Mouse (Mus musculus) neural tube, embryonic 14.5 days (tissue): ENCODE measurements around the gene Pbdc1. TPM values are rescaled to one million over a fixed set of nuclear protein-coding genes. Genes with fewer than 3 reads are reported as not detected.
"Not testable (repeated sequence)": the region's sequence is repeated elsewhere in the genome, so short reads cannot be mapped to it uniquely, and the experiment has no call there.

Experiments used
- ATAC-seq: fragments of 200-750 bp; cut with Nextera tagmentation; 2 replicates; pipeline ENCODE4 v1.8.0; 2017; ENCODE audit warnings: low read depth, mild to moderate bottlenecking, moderate TSS enrichment, moderate library complexity
- H3K27ac ChIP-seq: fragments of 300-500 bp; sonication (generic); 2 replicates; pipeline ENCODE4 v1.5.1; 2014; ENCODE audit warnings: low read depth, mild to moderate bottlenecking, control low read depth, low read length, moderate library complexity, mixed read lengths
- H3K27me3 ChIP-seq: fragments of 300-500 bp; sonication (generic); 2 replicates; pipeline ENCODE4 v1.6.1; 2014; ENCODE audit warnings: low read length; ENCODE audit not compliant: control insufficient read depth, insufficient read depth
- H3K36me3 ChIP-seq: fragments of 300-500 bp; sonication (generic); 2 replicates; pipeline ENCODE4 v1.6.1; 2014; ENCODE audit warnings: low read length, mixed read lengths; ENCODE audit not compliant: control insufficient read depth, insufficient read depth
- H3K4me1 ChIP-seq: fragments of 300-500 bp; sonication (generic); 2 replicates; pipeline ENCODE4 v1.6.1; 2014; ENCODE audit warnings: low read length; ENCODE audit not compliant: control insufficient read depth, insufficient read depth
- H3K4me2 ChIP-seq: fragments of 300-500 bp; sonication (generic); 2 replicates; pipeline ENCODE4 v1.6.1; 2014; ENCODE audit warnings: mild to moderate bottlenecking, low read depth, low read length, control low read depth
- H3K4me3 ChIP-seq: fragments of 300-500 bp; sonication (generic); 2 replicates; pipeline ENCODE4 v1.5.1; 2014; ENCODE audit warnings: low read depth, low read length, control low read depth, mixed read lengths
- H3K9ac ChIP-seq: fragments of 300-500 bp; sonication (generic); replicated peaks from 2 replicates; pipeline ENCODE4 v1.6.1; 2014; ENCODE audit warnings: low read depth, mild to moderate bottlenecking, control low read depth, low read length, mixed read lengths
- H3K9me3 ChIP-seq: fragments of 300-500 bp; sonication (generic); 2 replicates; pipeline ENCODE4 v1.6.1; 2016; ENCODE audit warnings: low read length; ENCODE audit not compliant: control insufficient read depth
- WGBS: fragments of 180-500 bp; shearing (Covaris S2); extraction: QIAGEN DNeasy Blood & Tissue Kit; methylation state at CpG from one replicate; pipeline ENCODE4 v1.1.7; 2014; 5-methylcytosine and 5-hydroxymethylcytosine counted together
- polyA plus RNA-seq: library from polyadenylated mRNA; unstranded; fragments of >200 nt; fragmentation: Nextera tagmentation; extraction: Ambion mirVana; gene quantifications from 2 replicates; pipeline ENCODE4 v1.2.1, GENCODE M21; 2014

The Pbdc1 gene
- polyA plus RNA-seq, 1 experiment from 2014 or later = 29.0 TPM

DNA sequence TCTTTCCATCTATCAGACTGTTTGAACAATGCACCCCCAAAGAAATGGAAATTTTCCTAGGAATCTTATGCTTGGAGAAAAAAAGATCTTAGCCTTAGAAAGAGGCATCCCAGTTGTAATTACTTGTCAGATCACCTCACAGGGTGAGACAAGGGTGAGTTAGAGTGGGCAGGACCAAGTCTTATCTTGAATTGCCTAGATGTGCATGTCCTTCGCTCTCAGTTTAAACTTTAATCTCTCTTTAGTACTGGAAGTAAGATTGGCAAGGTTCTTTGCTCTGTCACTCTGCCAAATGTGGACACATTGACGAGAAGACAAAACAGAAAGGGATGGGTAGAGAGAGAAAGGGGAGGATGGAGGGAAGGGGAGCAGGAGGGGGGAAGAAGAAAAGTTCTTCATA lies 35.4 kb downstream of the Pbdc1 start:
- Histone ChIP-seq H3K9ac (no peak overlapping the region), H3K9me3 (no peaks in the 10 kb centered on the region), H3K4me2 (no peak overlapping the region), H3K4me1 (no peaks in the 10 kb centered on the region), H3K27ac (no peak overlapping the region), H3K27me3 (no peaks in the 10 kb centered on the region), H3K36me3 (no peaks in the 10 kb centered on the region), H3K4me3 (no peak overlapping the region)
- ATAC-seq = no peak
- 71% methylated on average over 2 of the region's 2 CpGs for WGBS

DNA sequence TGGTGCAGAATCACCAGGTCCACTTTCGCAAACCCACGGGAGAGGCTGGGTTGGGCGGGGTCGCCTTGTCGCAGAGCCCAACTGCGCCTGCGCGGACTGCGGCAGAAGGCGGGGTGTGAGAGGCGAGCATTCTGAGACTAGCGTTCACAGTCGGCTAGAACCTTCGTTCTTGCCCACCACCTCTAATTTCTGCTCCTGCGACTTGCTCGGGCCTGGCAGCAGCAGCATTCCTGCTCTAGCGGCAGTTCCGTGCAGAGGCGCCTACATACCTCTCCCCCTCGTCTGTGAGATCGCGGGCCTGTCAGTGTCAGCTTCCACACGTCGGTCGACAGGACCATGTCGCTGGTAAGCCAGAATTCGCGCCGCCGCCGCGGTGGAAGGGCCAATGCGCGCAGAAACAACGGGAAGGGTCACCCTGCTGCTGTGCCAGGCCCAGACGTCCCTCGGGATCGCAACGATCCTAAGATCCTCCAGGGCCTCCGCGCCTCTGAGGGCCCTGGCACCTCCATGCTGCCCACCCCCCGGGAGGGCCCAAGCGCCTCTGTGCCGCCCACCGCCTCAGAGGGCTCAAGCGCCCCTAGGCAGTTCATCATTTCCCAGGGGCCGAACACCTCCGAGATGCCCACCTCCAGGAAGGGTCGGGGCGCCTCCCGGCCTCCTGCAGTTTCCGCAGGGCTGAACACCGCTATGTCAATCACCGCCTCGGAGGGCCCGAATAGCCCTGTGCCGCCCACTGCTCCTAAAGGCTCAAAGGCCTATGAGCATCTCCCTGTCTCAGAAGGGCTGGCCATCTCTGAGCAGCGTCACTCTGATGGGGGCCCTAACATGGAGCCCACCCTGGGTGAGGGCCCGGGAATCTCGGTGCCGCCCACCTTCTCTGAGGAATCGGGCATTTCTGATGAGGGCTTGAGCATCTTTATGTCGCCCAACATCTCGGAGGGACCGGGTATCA lies 41.0 kb downstream of the Pbdc1 start, which contains the start of gene Magee1:
Gene Magee1 (plus strand): TSS at position 104 of the 952 bp plus-strand sequence.
- Histone ChIP-seq H3K4me3 (peak within 1 kb of the TSS; percentile 52), H3K4me2 (peak within 1 kb of the TSS; percentile 52), H3K9me3 (no peaks in the 10 kb centered on the region), H3K9ac (peak within 1 kb of the TSS; percentile 76), H3K36me3 (no peaks in the 10 kb centered on the region), H3K4me1 (0 out of 2 replicates have a peak, but pooled peaks cover 5% of the 10 kb centered on the region), H3K27me3 (peaks cover 3% of the 10 kb centered on the region; the same call in 1 of the 2 replicates), H3K27ac (peak within 1 kb of the TSS; percentile 85)
- ATAC-seq = peak; percentile 78
- WGBS = 16% methylated on average over 59 of the region's 65 CpGs

DNA sequence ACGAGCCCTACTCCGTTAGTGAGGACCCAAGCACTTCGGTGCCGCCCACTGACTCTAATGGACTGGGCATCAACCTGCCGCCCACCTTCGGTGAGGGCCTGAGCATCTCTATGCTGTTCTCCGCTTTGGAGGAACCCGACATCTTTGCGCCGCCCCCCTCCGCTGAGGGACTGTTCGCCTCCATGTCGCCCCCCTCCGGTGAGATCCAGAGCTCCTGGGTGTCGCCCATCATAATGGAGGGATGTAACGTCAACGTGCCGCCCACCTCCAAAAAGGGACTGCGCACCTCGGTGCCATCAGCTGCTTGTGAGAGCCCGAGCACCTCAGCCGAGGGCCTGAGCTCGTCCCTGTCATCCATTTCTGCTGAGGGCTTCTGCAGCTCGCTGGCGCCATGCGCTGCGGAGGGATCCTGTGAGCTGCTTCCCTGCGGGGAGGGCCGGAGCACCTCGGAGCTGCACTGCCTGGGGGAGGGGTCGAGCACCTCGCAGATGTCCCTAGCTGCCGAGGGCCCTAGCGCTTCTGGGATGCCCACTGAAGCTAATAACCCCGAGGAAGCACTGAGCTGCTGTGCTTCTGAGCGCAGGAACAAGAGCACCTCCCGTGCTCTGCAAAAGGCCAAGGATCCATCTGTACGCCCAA lies 41.8 kb downstream of the Pbdc1 start:
- Histone ChIP-seq H3K9me3 (no peaks in the 10 kb centered on the region), H3K9ac (peak overlapping the region; percentile 76), H3K4me2 (peak overlapping the region; percentile 52), H3K27me3 (peaks cover 3% of the 10 kb centered on the region; the same call in 1 of the 2 replicates), H3K27ac (peak overlapping the region; percentile 85), H3K4me1 (0 out of 2 replicates have a peak, but pooled peaks cover 5% of the 10 kb centered on the region), H3K36me3 (no peaks in the 10 kb centered on the region), H3K4me3 (peak overlapping the region; percentile 52)
- ATAC-seq = peak; percentile 85
- 26% methylated on average over 37 of the region's 38 CpGs for WGBS

DNA sequence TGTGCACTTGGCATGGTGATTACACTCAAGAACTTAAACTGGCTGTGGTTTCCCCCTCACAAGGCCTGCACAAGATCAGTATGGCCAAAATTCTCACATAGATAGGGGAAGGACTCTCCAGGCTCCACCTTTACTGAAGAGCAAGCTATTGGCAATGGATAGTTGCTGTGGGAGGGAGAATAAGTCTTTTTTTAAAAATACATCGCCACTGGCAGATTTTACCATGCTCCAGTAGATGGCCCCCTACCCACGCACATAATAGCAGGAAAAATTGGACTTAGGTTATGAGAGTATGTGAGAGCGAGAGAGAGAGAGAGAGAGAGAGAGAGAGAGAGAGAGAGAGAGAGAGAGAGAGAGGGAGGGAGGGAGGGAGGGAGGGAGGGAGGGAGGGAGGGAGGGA lies 45.3 kb downstream of the Pbdc1 start:
- ATAC-seq = no peak
- Histone ChIP-seq H3K4me2 (no peak overlapping the region), H3K4me1 (0 out of 2 replicates have a peak, but pooled peaks cover 5% of the 10 kb centered on the region), H3K9me3 (no peaks in the 10 kb centered on the region), H3K36me3 (no peaks in the 10 kb centered on the region), H3K27ac (no peak overlapping the region), H3K4me3 (no peak overlapping the region), H3K9ac (no peak overlapping the region), H3K27me3 (peaks cover 3% of the 10 kb centered on the region; the same call in 1 of the 2 replicates)
- 8% methylated on average over 2 of the region's 3 CpGs for WGBS

DNA sequence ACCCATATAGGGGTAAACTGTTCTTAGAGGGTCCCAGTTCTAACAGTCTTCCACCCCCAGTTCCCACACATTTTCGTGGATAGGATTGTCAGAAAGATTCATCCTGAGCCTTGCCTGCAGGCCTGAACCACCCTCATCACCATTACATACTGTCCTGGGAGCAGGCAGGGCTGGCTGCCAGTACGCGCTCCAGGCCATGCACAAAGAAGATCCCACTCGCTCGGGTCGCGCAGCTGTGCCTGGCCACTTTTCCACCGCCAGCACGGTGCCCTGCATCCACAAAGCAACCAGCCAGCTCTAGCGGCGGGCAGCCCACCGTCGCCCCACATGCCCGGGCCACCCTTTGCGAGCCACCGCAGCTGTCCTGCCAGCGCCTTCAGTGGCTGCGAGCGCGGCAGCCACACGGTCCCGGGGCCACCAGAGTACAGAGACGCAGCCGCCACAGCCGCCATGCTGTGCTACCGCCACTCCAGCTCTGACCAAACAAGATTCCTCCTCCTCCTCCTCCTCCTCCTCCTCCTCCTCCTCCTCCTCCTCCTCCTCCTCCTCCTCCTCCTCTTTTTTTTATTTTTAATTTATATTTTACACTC lies 72.4 kb downstream of the Pbdc1 start:
- H3K27me3 ChIP-seq = no peaks in the 10 kb centered on the region
- ATAC-seq = peak; percentile 76
- H3K4me2 ChIP-seq = no peak overlapping the region
- no peaks in the 10 kb centered on the region for H3K36me3 ChIP-seq
- no peak overlapping the region for H3K27ac ChIP-seq
- 49% methylated on average over 20 of the region's 26 CpGs for WGBS
- H3K4me1 ChIP-seq = no peaks in the 10 kb centered on the region
- H3K4me3 ChIP-seq = no peak overlapping the region
- H3K9ac ChIP-seq = no peak overlapping the region
- no peaks in the 10 kb centered on the region for H3K9me3 ChIP-seq

DNA sequence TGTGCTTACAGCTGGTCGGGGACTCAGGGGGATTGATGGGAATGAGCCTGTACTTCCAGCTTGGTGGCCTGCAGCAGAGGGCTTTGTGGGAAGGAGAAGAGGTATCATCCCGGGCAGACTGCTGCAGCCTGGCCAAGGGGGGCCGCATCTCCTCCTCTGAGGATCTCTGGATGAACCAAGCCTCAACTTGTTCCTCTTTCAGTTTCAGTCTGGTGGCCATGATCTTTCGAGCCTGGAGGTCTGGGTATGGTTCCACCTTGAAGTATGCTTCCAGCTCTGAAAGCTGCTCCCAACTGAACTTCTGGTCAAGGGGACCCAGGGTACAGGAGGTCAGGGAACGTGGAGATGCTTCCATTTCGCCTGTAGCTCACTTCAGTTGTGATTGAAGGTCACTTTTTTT lies 85.5 kb downstream of the Pbdc1 start:
- not testable (repeated sequence) for H3K36me3 ChIP-seq, H3K4me1 ChIP-seq, H3K4me2 ChIP-seq, H3K27me3 ChIP-seq, ATAC-seq, H3K9ac ChIP-seq, H3K27ac ChIP-seq, H3K9me3 ChIP-seq, H3K4me3 ChIP-seq
- 80% methylated on average over 6 of the region's 6 CpGs for WGBS

Other genes with a start within 250 kb of the Pbdc1 start
- 31.4 and 40.0 TPM in 2 replicates for gene Magee2, start 222.5 kb upstream of the Pbdc1 start, polyA plus RNA-seq
- gene Magee1, start 40.6 kb downstream of the Pbdc1 start, polyA plus RNA-seq = 144 and 166 TPM in 2 replicates